Mouse (Mus musculus) testis, adult 2 months (tissue): Measurements from ENCODE around the gene Tmprss11a.

ENCODE experiments used
- CTCF ChIP-seq: fragments of 200-500 bp; IDR thresholded peaks from 2 replicates; pipeline ENCODE4 v1.5.1; 2012; ENCODE audit warnings: low read depth, mild to moderate bottlenecking, inconsistent platforms, low read length, moderate library complexity; ENCODE audit not compliant: control insufficient read depth, insufficient read depth, insufficient replicate concordance
- POLR2A ChIP-seq: fragments of 200-500 bp; IDR thresholded peaks from 2 replicates; pipeline ENCODE4 v1.6.1; 2012; ENCODE audit warnings: low read depth, mild to moderate bottlenecking, inconsistent platforms, low read length, moderate library complexity; ENCODE audit not compliant: control insufficient read depth

DNA sequence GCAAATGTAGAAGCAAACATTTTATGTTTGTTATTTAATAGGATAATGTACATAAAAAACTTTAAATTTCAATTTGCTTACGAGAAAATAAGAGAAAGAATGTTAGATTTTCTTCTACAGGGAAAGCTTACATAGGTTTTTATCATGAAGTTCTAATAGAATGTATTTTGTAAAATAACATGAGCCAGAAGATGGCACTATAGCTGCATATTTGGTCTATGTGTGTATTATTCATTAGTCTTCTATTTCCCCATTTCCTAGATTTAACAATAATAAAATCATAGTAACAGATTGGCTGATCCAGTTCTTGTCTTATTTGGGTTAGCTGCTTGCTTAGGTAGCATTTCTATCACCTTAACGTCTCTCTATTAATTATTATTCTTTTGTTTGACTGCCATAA lies 13.8 kb upstream of the Tmprss11a start:
- TF ChIP-seq CTCF = no peak
- no peak for TF ChIP-seq POLR2A
